Mouse (Mus musculus) liver, embryonic 13.5 days (tissue): Measurements from ENCODE around the gene Tbx15. TPM values are rescaled to one million over a fixed set of nuclear protein-coding genes. Genes with fewer than 3 reads are reported as not detected.

Experiments
- ATAC-seq: fragments of 200-750 bp; cut with Nextera tagmentation; 2 replicates; pipeline ENCODE4 v1.8.0; 2017; ENCODE audit warnings: low read depth, mild to moderate bottlenecking, moderate number of reproducible peaks, moderate library complexity
- DNase-seq: peaks from one replicate; pipeline ENCODE4 v3.0.0; 2022
- H3K27ac ChIP-seq: fragments of 300-500 bp; sonication (generic); 2 replicates; pipeline ENCODE4 v1.5.1; 2015; ENCODE audit warnings: moderate library complexity, mild to moderate bottlenecking, inconsistent platforms
- H3K27me3 ChIP-seq: fragments of 300-500 bp; sonication (generic); 2 replicates; pipeline ENCODE4 v1.6.1; 2015; ENCODE audit warnings: mild to moderate bottlenecking, inconsistent platforms
- H3K36me3 ChIP-seq: fragments of 300-500 bp; sonication (generic); 2 replicates; pipeline ENCODE4 v1.6.1; 2015; ENCODE audit warnings: mild to moderate bottlenecking, inconsistent platforms
- H3K4me1 ChIP-seq: fragments of 300-500 bp; sonication (generic); replicated peaks from 2 replicates; pipeline ENCODE4 v1.6.1; 2015; ENCODE audit warnings: inconsistent platforms
- H3K4me2 ChIP-seq: fragments of 300-500 bp; sonication (generic); 2 replicates; pipeline ENCODE4 v1.6.1; 2015; ENCODE audit warnings: inconsistent platforms, mild to moderate bottlenecking, moderate library complexity
- H3K4me3 ChIP-seq: fragments of 300-500 bp; sonication (generic); replicated peaks from 2 replicates; pipeline ENCODE4 v1.5.1; 2015; ENCODE audit warnings: mild to moderate bottlenecking, inconsistent platforms
- H3K9ac ChIP-seq: fragments of 300-500 bp; sonication (generic); 2 replicates; pipeline ENCODE4 v1.6.1; 2015; ENCODE audit warnings: mild to moderate bottlenecking, inconsistent platforms
- H3K9me3 ChIP-seq: fragments of 300-500 bp; sonication (generic); replicated peaks from 2 replicates; pipeline ENCODE4 v1.6.1; 2016; ENCODE audit warnings: inconsistent platforms
- whole genome bisulfite sequencing: fragments of 180-500 bp; shearing (Covaris S2); methylation state at CpG from one replicate; pipeline ENCODE4 v1.1.7; 2015; ENCODE audit not compliant: insufficient replicate concordance; 5-methylcytosine and 5-hydroxymethylcytosine counted together
- polyA plus RNA-seq: library from polyadenylated mRNA; unstranded; fragments of >200 nt; fragmentation: Nextera tagmentation; extraction: Ambion mirVana; gene quantifications from 2 replicates; pipeline ENCODE4 v1.2.1, GENCODE M21; 2015

The Tbx15 gene
- polyA plus RNA-seq, 1 experiment from 2014 or later: 0.07 TPM

DNA sequence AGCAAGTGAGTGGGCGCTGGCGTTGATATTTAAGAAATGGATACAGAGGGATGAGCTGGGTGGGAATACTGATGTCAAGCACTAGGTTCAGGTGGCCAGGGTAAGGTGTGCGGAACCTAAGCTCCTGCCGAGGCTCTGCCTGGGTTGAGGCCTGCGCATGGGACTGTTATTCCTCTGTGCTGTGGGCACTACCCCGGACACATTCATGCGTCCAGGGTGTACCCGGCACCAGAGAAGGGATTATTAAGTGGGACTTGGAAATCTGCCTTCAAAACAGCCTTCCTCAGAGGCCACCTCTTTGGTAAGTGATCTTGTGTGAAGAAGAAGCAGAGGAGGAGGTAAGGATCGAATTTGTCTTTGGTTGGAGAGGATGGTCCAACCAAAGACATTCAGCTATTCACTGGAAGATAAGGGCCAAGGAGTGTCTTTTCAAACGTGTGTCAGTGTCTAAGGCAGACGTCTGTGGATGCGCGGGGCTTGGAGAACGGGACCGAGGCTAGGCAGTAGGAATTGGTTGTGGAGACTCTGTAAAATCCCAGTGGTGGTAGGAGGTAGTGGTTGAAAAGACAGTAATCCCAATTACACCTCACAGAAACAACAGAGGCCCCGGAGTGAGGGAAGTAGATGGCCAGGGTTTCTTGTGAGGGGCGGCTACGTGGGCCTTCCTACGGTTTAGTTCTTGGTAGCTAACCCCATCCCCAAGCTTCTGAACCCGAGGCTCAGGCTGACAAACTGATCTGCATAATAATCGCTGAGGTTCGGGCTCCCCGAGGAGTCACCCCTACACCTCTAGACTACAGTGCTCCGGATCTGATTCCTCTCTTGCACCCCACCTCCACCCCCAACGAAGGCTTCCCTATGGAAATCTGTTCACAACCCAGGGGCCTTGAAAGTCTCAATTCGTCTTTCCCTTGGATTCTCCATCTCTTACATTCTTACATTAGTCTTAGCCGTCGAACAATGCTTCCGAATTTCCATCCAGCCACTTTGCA is 17.7 kb downstream of the Tbx15 start:
- 5% methylated on average over 29 of the region's 29 CpGs for WGBS
- no peak overlapping the region for H3K27ac ChIP-seq
- no peak for ATAC-seq

GRCm38 (mm10) chr3:99259741-99260270 is 19.6 kb downstream of the Tbx15 start:
- 17% methylated on average over 6 of the region's 6 CpGs for WGBS
- no peak overlapping the region for H3K4me2 ChIP-seq
- no peak overlapping the region for H3K4me3 ChIP-seq
- no peaks in the 10 kb centered on the region for H3K36me3 ChIP-seq
- no peak overlapping the region for H3K9ac ChIP-seq
- H3K27me3 ChIP-seq: peaks cover 92% of the 10 kb centered on the region
- ATAC-seq: no peak
- H3K4me1 ChIP-seq: no peaks in the 10 kb centered on the region
- H3K9me3 ChIP-seq: no peaks in the 10 kb centered on the region
- no peak overlapping the region for H3K27ac ChIP-seq
- no peak for DNase-seq

More for the DNA sequence above, 17.7 kb downstream of the Tbx15 start:
- Histone ChIP-seq H3K27me3 (peaks cover 97% of the 10 kb centered on the region), H3K9me3 (no peaks in the 10 kb centered on the region), H3K4me1 (peaks cover 10% of the 10 kb centered on the region; the same call in 1 of the 2 replicates), H3K4me3 (no peak overlapping the region), H3K4me2 (no peak overlapping the region), H3K9ac (no peak overlapping the region), H3K36me3 (no peaks in the 10 kb centered on the region)
- no peak for DNase-seq

GRCm38 (mm10) chr3:99260395-99260794 is 20.2 kb downstream of the Tbx15 start:
- ATAC-seq: no peak
- Histone ChIP-seq H3K4me2 (no peak overlapping the region), H3K36me3 (no peaks in the 10 kb centered on the region), H3K27ac (no peak overlapping the region), H3K4me3 (no peak overlapping the region), H3K4me1 (no peaks in the 10 kb centered on the region), H3K27me3 (peaks cover 90% of the 10 kb centered on the region), H3K9ac (no peak overlapping the region), H3K9me3 (no peaks in the 10 kb centered on the region)
- 30% methylated on average over 2 of the region's 2 CpGs for WGBS
- no peak for DNase-seq

DNA sequence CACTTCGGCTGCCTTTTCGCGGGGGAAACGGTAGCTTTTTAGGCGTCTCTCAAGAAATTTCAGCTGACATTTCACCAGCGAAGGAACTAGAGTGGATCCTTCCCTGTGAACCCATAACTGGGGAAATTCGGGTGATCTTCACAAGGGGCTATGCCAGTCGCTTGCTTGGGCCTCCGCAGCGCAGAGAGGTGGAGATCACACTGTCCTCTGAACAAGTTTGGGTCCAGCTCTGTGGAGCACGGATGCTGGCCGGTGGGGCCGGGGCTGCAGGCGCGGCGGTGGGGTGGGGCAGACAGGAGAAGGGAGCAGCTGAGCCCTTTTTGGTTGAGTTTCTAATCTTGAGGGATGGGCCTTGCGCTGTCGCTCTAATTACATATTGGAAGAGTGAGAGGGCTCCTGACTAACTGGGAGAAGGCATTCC is 21.2 kb downstream of the Tbx15 start:
- Histone ChIP-seq H3K27ac (no peak overlapping the region), H3K4me1 (no peaks in the 10 kb centered on the region), H3K36me3 (no peaks in the 10 kb centered on the region), H3K4me3 (no peak overlapping the region), H3K27me3 (peaks cover 87% of the 10 kb centered on the region), H3K4me2 (no peak overlapping the region), H3K9ac (no peak overlapping the region), H3K9me3 (no peaks in the 10 kb centered on the region)
- WGBS: 2% methylated on average over 18 of the region's 18 CpGs
- ATAC-seq: no peak
- DNase-seq: no peak

DNA sequence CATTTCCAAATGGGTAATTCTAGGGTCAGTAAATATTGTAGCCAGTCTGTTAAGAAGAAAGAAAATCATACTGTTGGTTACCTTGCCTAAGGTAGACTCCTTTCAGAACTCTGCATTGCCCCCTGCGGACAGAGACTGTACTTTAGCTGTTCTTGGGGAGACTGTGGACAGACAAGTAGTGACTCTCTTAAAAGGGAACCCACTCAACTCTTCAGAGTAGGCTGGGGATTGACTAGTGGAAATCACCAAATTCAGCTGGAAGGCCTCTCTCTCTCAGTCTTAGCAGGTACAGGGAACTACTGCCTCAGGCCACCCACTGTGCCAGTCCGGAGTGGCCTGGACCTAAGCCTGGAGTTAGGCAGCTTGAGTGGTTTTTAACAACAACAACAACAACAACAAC is 21.8 kb downstream of the Tbx15 start:
- no peak overlapping the region for H3K27ac ChIP-seq
- whole genome bisulfite sequencing: 16% methylated on average over 2 of the region's 2 CpGs
- no peak for DNase-seq

DNA sequence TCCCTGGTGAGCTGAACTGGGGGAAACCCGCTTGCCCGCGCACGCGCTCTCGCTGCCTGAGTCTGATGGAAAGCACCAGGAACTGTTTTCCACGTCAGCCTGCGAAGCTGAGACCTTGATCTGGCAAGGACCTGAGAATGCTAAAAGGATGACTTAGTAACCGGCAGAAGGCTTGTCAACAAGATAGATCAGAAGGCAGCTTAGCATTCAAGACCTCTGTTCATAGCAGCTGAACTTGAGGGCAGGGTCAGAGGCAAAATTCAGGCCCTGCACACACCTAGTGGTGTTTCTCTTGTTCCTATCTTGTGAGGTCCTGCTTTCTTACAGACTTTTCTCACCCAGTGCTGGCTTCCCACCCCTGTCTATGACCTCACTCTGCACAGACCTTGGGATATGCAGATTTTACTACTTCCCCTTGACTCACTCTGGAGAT is 23.3 kb downstream of the Tbx15 start:
- Histone ChIP-seq H3K9ac (no peak overlapping the region), H3K4me1 (no peaks in the 10 kb centered on the region), H3K9me3 (no peaks in the 10 kb centered on the region), H3K27me3 (peaks cover 69% of the 10 kb centered on the region), H3K36me3 (no peaks in the 10 kb centered on the region), H3K4me2 (no peak overlapping the region), H3K27ac (no peak overlapping the region), H3K4me3 (no peak overlapping the region)
- ATAC-seq (no peak), DNase-seq (no peak)
- WGBS: 22% methylated on average over 9 of the region's 9 CpGs

More for the DNA sequence above, 21.8 kb downstream of the Tbx15 start:
- Histone ChIP-seq H3K4me1 (no peaks in the 10 kb centered on the region), H3K27me3 (peaks cover 84% of the 10 kb centered on the region), H3K9ac (no peak overlapping the region), H3K36me3 (no peaks in the 10 kb centered on the region), H3K4me3 (no peak overlapping the region), H3K4me2 (no peak overlapping the region), H3K9me3 (no peaks in the 10 kb centered on the region)
- no peak for ATAC-seq

DNA sequence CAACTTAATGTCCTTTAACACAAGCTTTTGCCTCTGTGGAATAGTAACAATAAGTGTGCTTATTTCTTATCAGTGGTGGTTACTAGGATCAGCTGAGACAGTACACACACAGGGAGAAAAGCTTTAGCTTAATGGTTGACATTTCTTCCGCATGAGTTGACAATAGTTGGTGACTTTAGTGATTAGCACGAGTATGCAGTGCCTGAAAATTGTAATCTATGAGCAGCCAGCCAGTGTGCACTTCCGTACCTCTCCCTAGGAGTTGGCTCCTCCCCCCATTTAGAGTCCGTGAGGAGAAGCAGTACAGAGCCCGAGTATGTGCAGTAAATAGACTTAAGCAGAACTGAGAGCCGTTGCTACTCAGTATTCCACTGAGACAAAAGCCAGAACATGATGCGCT is 24.5 kb downstream of the Tbx15 start:
- Histone ChIP-seq H3K9ac (no peak overlapping the region), H3K27ac (no peak overlapping the region), H3K4me1 (no peaks in the 10 kb centered on the region), H3K27me3 (peaks cover 58% of the 10 kb centered on the region), H3K4me2 (no peak overlapping the region), H3K36me3 (no peaks in the 10 kb centered on the region), H3K9me3 (no peaks in the 10 kb centered on the region), H3K4me3 (no peak overlapping the region)
- 23% methylated on average over 7 of the region's 7 CpGs for WGBS
- DNase-seq: no peak
- ATAC-seq: no peak

DNA sequence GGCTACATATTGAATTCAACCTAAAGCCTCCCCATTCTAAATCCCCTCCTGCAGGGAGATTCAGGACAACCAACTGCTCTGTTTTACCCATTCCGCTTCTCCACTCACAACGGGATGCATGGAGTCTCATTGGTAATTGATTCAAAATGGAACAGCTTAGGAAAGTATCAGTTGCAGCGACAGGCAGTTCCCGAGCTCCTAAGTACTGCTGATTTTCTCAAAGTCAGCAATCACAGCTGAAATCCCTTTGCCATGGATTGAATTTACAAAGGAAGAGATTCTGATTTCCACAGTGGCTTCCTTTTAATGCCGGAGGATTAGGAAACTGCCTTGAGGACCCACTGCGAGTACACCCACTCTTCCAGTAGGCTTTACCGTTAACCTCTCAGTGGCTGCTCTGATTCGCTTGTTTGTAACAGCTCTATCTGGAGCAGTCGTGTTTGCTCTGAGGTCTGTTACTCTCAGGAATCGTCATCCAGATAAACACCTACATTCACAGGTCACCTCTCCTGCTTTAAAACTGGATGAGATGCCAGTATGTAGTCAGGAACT is 26.6 kb downstream of the Tbx15 start:
- Histone ChIP-seq H3K4me3 (no peak overlapping the region), H3K27ac (no peak overlapping the region), H3K4me1 (no peaks in the 10 kb centered on the region), H3K9ac (no peak overlapping the region), H3K36me3 (no peaks in the 10 kb centered on the region), H3K4me2 (no peak overlapping the region), H3K9me3 (no peaks in the 10 kb centered on the region), H3K27me3 (peaks cover 39% of the 10 kb centered on the region)
- ATAC-seq (no peak), DNase-seq (no peak)
- WGBS: 52% methylated on average over 10 of the region's 10 CpGs

DNA sequence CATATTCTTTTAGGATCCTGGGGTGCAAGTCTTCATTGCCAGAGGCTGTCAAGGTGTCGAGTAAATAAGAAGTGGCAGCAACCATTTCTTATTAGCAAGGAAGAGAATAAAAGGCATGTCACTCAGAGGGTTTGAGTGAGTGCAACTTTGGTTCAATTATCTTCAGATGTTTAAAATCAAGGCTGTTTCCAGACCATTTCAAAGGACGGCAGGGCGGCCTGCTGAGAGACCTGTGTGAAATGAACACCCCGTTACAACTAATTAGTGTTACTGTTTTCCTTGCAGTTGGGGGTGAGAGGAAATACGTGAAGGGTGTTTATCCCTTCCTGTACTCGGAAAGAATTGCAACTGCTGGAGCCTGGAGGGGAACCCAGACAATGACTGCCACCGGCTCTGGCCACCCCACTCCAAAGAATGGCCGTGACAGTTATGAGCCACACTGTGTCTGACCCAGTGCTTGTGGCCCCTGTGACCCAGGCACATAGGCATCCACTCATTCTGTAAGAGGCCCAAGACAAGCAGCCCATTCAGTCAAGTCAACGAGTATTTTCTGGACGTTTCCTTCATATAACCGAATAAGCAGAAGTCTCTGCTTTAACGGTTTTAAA is 37.9 kb downstream of the Tbx15 start:
- ATAC-seq: no peak
- no peak for DNase-seq
- Histone ChIP-seq H3K36me3 (no peaks in the 10 kb centered on the region), H3K27me3 (no peaks in the 10 kb centered on the region), H3K4me2 (no peak overlapping the region), H3K4me3 (no peak overlapping the region), H3K9me3 (no peaks in the 10 kb centered on the region), H3K4me1 (no peaks in the 10 kb centered on the region), H3K9ac (no peak overlapping the region), H3K27ac (no peak overlapping the region)
- 49% methylated on average over 12 of the region's 12 CpGs for WGBS

DNA sequence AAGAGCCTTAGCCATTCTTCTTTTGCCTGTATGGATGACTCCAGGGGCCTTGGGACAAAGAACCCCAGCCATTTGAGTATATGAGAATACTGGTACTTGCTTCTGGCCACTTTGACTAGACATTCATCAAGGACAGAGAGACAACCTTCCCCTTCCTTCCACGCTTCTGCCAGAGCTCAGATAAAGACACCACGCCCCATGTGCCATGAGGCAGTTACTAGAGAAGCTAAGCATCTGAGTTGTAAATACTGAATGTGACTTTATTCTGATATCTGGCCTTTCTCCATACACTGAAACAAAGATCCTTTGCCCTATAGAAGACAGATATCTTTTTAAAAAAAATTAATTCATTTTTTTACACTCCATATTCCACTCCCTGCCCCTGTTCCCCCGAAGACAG is 39.5 kb downstream of the Tbx15 start:
- H3K36me3 ChIP-seq: no peaks in the 10 kb centered on the region
- H3K9ac ChIP-seq: no peak overlapping the region
- no peak overlapping the region for H3K4me3 ChIP-seq
- H3K27me3 ChIP-seq: no peaks in the 10 kb centered on the region
- no peak overlapping the region for H3K27ac ChIP-seq
- H3K4me2 ChIP-seq: no peak overlapping the region
- WGBS: 52% methylated on average over 3 of the region's 3 CpGs
- no peaks in the 10 kb centered on the region for H3K4me1 ChIP-seq
- ATAC-seq: no peak
- no peak for DNase-seq
- H3K9me3 ChIP-seq: no peaks in the 10 kb centered on the region

DNA sequence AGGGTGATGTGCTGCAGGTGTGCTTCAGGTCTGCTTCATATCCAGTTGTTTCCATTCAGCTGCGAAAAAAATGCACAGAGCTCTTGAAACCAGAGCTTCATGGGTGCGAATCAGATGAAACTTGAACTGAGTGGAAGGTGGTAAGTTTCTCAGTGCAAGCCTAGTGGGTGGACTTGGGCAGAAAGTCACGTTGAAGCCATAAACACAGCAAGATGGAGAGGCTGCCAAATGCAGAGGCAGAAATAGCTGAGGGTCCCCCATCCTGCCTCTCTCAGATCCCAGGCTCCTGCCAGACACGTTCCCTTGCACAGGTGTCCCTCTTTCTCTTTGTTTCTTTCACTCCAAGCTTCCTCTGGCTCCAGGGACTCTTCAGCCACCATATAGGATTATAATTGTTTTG is 41.3 kb downstream of the Tbx15 start:
- Histone ChIP-seq H3K9ac (no peak overlapping the region), H3K4me2 (no peak overlapping the region), H3K27ac (no peak overlapping the region), H3K27me3 (no peaks in the 10 kb centered on the region), H3K4me3 (no peak overlapping the region), H3K36me3 (no peaks in the 10 kb centered on the region), H3K9me3 (no peaks in the 10 kb centered on the region), H3K4me1 (no peaks in the 10 kb centered on the region)
- 48% methylated on average over 4 of the region's 4 CpGs for WGBS
- ATAC-seq (no peak), DNase-seq (no peak)
